11 mouse cellular contexts compared by ENCODE assay signal in genomic region chr5:75149380-75149779, GRCm38 (mm10). TPM values are rescaled to one million over a fixed set of nuclear protein-coding genes. Genes with fewer than 3 reads are reported as not detected.
A peak's percentile ranks its signal among the peaks of the same experiment; 100 is the strongest.
DNase-seq lines count a peak whose midpoint lies in the region; ATAC-seq lines count a peak whose summit lies in the region.
"Had no signal": no experiment of that assay in that cellular context is flagged by ENCODE, and none has a peak within 500 bp of the region (broad histone marks: within the 10 kb centered on the region; RNA-seq: fewer than 3 reads in every experiment).

No protein-coding gene starts in this region.

- peak overlapping the region; percentile 32; the same call in 1 of the 2 replicates for H3K9ac ChIP-seq in heart, embryonic 14.5 days (ENCODE audit: low read length)
- H3K9ac ChIP-seq in intestine, embryonic 16.5 days (ENCODE audit: low read depth, low read length): peak overlapping the region; percentile 45

- peaks cover 74% of the 10 kb centered on the region for H3K27me3 ChIP-seq in heart, embryonic 14.5 days (ENCODE audit: control insufficient read depth, insufficient read depth, low read length)
- H3K27me3 ChIP-seq in intestine, embryonic 16.5 days (replicated peaks; ENCODE audit: control insufficient read depth, insufficient read depth, low read length): peaks cover 45% of the 10 kb centered on the region

- peaks cover 14 to 16% of the 10 kb centered on the region in 2 experiments for H3K4me1 ChIP-seq in heart, embryonic 14.5 days (ENCODE audit: control insufficient read depth in 2 of 2, insufficient read depth in 2 of 2, low read length in 2 of 2)
- H3K4me1 ChIP-seq in intestine, embryonic 16.5 days (ENCODE audit: control insufficient read depth, insufficient read depth, low read length): peaks cover 22% of the 10 kb centered on the region

- no peaks in the 10 kb centered on the region for H3K36me3 ChIP-seq in heart, embryonic 14.5 days (ENCODE audit: control insufficient read depth, insufficient read depth, low read length)
- H3K36me3 ChIP-seq in intestine, embryonic 16.5 days (ENCODE audit: control insufficient read depth, insufficient read depth, low read length): no peaks in the 10 kb centered on the region

- H3K4me2 ChIP-seq in heart, embryonic 14.5 days (ENCODE audit: low read length): peak overlapping the region; percentile 61
- H3K4me2 ChIP-seq in intestine, embryonic 16.5 days (ENCODE audit: low read depth, low read length): peak overlapping the region; percentile 50

- H3K9me3 ChIP-seq in heart, embryonic 14.5 days (ENCODE audit: control insufficient read depth, low read length): no peaks in the 10 kb centered on the region
- no peaks in the 10 kb centered on the region for H3K9me3 ChIP-seq in intestine, embryonic 16.5 days (ENCODE audit: control insufficient read depth, low read length)

- peak overlapping the region in 1 of 2 experiments; percentile 35; a peak in 2 of 4 replicates for H3K27ac ChIP-seq in heart, embryonic 14.5 days (replicated peaks in 1 of 2; ENCODE audit: control insufficient read depth in 1 of 2, insufficient read depth in 1 of 2, low read depth in 2 of 2, low read length in 2 of 2)
- H3K27ac ChIP-seq in intestine, embryonic 16.5 days (ENCODE audit: low read length): peak overlapping the region; percentile 80

- no peak for ATAC-seq in heart, embryonic 14.5 days (ENCODE audit: insufficient number of reproducible peaks, insufficient read depth, low FRiP score, low read depth)
- no peak for ATAC-seq in intestine, embryonic 16.5 days
- ATAC-seq: forebrain, embryonic 14.5 days had no signal

- peak overlapping the region in 1 of 2 experiments; percentile 27; a peak in 1 of 4 replicates for H3K4me3 ChIP-seq in heart, embryonic 14.5 days (ENCODE audit: control insufficient read depth in 1 of 2, insufficient read depth in 1 of 2, low read depth in 1 of 2, low read length in 2 of 2)
- H3K4me3 ChIP-seq in intestine, embryonic 16.5 days (ENCODE audit: low read length): peak overlapping the region; percentile 36; the same call in 1 of the 2 replicates

- DNase-seq in heart, adult 9 months (ENCODE audit: low spot score in 2 of 2): no peak
- DNase-seq in retina, embryonic 14.5 days (ENCODE audit: low spot score): peak; percentile 13
- no peak for DNase-seq in retina, postnatal 1 day
- DNase-seq in right cerebral cortex, postnatal 4 days: no peak
- DNase-seq in urinary bladder, postnatal 10 days (ENCODE audit: low spot score): no peak
- DNase-seq: cerebellum, adult 11 months; right cerebral cortex, adult 18-20 months; thymus, postnatal 14 days had no signal

- 2% methylated on average over 10 of the region's 10 CpGs for WGBS in heart, embryonic 14.5 days
- 16% methylated on average over 10 of the region's 10 CpGs for WGBS in intestine, embryonic 16.5 days

RNA-seq across cellular contexts. Expression of gene Pdgfra, which starts 2.7 kb away (rescaled TPM):
- 19.6 and 24.5 TPM in 2 replicates for polyA plus RNA-seq in heart, embryonic 14.5 days (2014; fragmentation: Nextera tagmentation; extraction: Ambion mirVana)
- polyA plus RNA-seq in intestine, embryonic 16.5 days (2015; fragmentation: Nextera tagmentation; extraction: Ambion mirVana): 27.7 and 29.4 TPM in 2 replicates
